7 mouse cellular contexts compared by ENCODE assay signal in genomic region chr7:34234610-34235561, GRCm38 (mm10). TPM values are rescaled to one million over a fixed set of nuclear protein-coding genes. Genes with fewer than 3 reads are reported as not detected.
DNase-seq lines count a peak whose midpoint lies in the region; ATAC-seq lines count a peak whose summit lies in the region.

No protein-coding gene starts in this region.

- H3K4me3 ChIP-seq in lung, embryonic 16.5 days (ENCODE audit: low read length), result peak overlapping the region; percentile 55
- H3K4me3 ChIP-seq in hindbrain, embryonic 16.5 days (ENCODE audit: low read length), result peak overlapping the region; percentile 48

- no peaks in the 10 kb centered on the region for H3K9me3 ChIP-seq in lung, embryonic 16.5 days (ENCODE audit: control insufficient read depth, low read length)
- H3K9me3 ChIP-seq in hindbrain, embryonic 16.5 days (ENCODE audit: control insufficient read depth, low read length), result no peaks in the 10 kb centered on the region

- 1% methylated on average over 17 of the region's 17 CpGs for WGBS in lung, embryonic 16.5 days
- 4% methylated on average over 17 of the region's 17 CpGs for WGBS in hindbrain, embryonic 16.5 days

- peaks cover 26% of the 10 kb centered on the region for H3K36me3 ChIP-seq in lung, embryonic 16.5 days (ENCODE audit: control insufficient read depth, insufficient read depth, low read length)
- H3K36me3 ChIP-seq in hindbrain, embryonic 16.5 days (ENCODE audit: control insufficient read depth, insufficient read depth, low read length), result peaks cover 28% of the 10 kb centered on the region

- no peak for DNase-seq in lung, postnatal 4 days
- peak; percentile 53 for DNase-seq in embryo, embryonic 11 days
- DNase-seq in neural tube, embryonic 10.5 days (ENCODE audit: extremely low spot score, low spot score), result peak; percentile 42
- no peak for DNase-seq in right cerebral cortex, postnatal 36 days (ENCODE audit: low spot score in 2 of 2)
- DNase-seq in thymus, postnatal 14 days, result no peak

- H3K27ac ChIP-seq in lung, embryonic 16.5 days (ENCODE audit: low read length), result peak overlapping the region; percentile 94
- peak overlapping the region; percentile 91 for H3K27ac ChIP-seq in hindbrain, embryonic 16.5 days (ENCODE audit: low read depth, low read length)

- H3K4me2 ChIP-seq in lung, embryonic 16.5 days (ENCODE audit: low read depth, low read length), result peak overlapping the region; percentile 81
- peak overlapping the region; percentile 63 for H3K4me2 ChIP-seq in hindbrain, embryonic 16.5 days (ENCODE audit: low read length)

- peak overlapping the region; percentile 75 for H3K9ac ChIP-seq in lung, embryonic 16.5 days (ENCODE audit: low read length)
- peak overlapping the region; percentile 64 for H3K9ac ChIP-seq in hindbrain, embryonic 16.5 days (ENCODE audit: low read depth, low read length)

- no peak for ATAC-seq in lung, embryonic 16.5 days (ENCODE audit: low read depth)
- no peak for ATAC-seq in hindbrain, embryonic 16.5 days

- peaks cover 11% of the 10 kb centered on the region for H3K4me1 ChIP-seq in lung, embryonic 16.5 days (replicated peaks; ENCODE audit: control insufficient read depth, insufficient read depth, low read length)
- H3K4me1 ChIP-seq in hindbrain, embryonic 16.5 days (ENCODE audit: control insufficient read depth, insufficient read depth, low read depth, low read length), result peaks cover 9% of the 10 kb centered on the region

- no peaks in the 10 kb centered on the region for H3K27me3 ChIP-seq in lung, embryonic 16.5 days (ENCODE audit: control insufficient read depth, insufficient read depth, low read depth, low read length)
- H3K27me3 ChIP-seq in hindbrain, embryonic 16.5 days (replicated peaks; ENCODE audit: control insufficient read depth, insufficient read depth, low read length), result no peaks in the 10 kb centered on the region

RNA-seq across cellular contexts. Expression of gene Gpi1, which starts 4.8 kb away (rescaled TPM):
- 252 and 256 TPM in 2 replicates for polyA plus RNA-seq in lung, embryonic 16.5 days (2015; fragmentation: Nextera tagmentation; extraction: Ambion mirVana)
- polyA plus RNA-seq in hindbrain, embryonic 16.5 days (2015; fragmentation: Nextera tagmentation; extraction: Ambion mirVana), result 355 and 401 TPM in 2 replicates

RNA-seq across cellular contexts. Expression of gene Gm6096, which starts 16.0 kb away (rescaled TPM):
- polyA plus RNA-seq in lung, embryonic 16.5 days (2015; fragmentation: Nextera tagmentation; extraction: Ambion mirVana), result not detected in 2 replicates
- 0.71 TPM in 1 of 2 replicates, not detected in the other for polyA plus RNA-seq in hindbrain, embryonic 16.5 days (2015; fragmentation: Nextera tagmentation; extraction: Ambion mirVana)

RNA-seq across cellular contexts. Expression of gene Pdcd2l, which starts 38.4 kb away (rescaled TPM):
- 56.2 and 57.2 TPM in 2 replicates for polyA plus RNA-seq in lung, embryonic 16.5 days (2015; fragmentation: Nextera tagmentation; extraction: Ambion mirVana)
- polyA plus RNA-seq in hindbrain, embryonic 16.5 days (2015; fragmentation: Nextera tagmentation; extraction: Ambion mirVana), result 76.2 and 87.3 TPM in 2 replicates

Comparison
In these comparisons a context has a peak if more than half of its experiments do, and no peak if none do; other contexts are left out.
1. DNase-seq: peak in embryo, embryonic 11 days (single experiment) and neural tube, embryonic 10.5 days (single experiment); none in lung, postnatal 4 days (0 of 2), right cerebral cortex, postnatal 36 days (0 of 2) and thymus, postnatal 14 days (single experiment).